Mouse (Mus musculus): ENCODE data around the gene Aldh1l1.

The Aldh1l1 gene

DNA sequence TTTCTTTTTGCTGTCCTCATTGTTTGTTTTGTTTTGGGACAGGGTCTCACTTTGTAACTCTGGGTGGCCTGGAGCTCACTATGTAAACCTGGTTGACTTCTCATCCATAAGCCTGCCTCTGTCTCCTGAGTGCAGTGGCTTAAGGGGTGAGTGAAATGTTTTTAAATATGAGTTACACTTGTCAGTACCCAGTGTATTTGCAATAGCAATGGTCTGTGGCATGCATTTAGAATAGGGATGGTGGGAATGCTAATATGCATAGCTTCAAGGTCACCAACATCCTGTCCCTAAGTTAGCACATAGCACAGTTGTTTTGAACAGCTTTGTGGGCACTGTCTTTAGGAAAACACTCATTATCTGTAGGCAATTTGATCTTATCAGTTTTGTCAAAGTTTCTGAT lies 21.2 kb downstream of the Aldh1l1 start:
- no peak for DNase-seq (ENCODE audit: low read depth, low spot score)

DNA sequence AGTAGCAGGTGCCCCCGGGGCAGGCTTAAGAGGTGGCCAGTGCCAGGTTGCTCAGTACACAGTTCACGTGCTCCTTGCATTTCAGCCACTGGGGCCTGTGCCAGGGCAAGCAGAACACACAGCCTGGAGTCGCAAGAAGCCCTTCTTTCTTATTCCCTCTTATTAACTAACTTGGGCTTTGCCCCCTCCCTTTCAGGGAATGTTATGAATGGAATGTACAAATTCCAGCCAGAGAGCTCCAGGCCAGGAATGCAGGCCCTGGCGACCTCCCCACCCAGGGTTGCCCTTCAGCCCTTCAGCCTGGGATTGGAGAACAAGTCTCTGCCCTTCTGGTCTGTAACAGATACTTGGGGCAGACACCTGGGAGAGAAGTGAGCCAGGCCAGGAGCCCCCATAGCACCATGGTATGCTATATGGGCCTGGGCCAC lies 22.0 kb downstream of the Aldh1l1 start:
- no peak for DNase-seq (ENCODE audit: low read depth, low spot score)

DNA sequence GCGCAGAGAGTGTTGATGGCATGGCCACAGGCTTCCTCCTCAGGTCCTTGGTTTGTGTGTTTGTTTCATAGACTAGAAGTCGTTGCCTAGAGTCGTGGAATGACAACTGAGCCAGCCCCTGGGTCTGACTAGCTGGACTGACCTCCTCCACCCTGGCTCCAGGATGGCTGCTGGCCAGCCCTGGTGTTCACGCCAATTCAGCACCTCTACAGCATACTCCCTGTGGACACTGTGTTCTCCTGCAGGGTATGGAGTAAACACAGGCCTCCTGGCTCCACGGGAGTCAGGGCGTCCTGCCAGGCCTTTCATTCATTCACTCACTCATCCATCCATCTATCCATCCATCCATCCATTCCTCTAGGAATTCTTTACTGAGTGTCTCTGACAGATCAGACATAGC lies 22.9 kb downstream of the Aldh1l1 start:
- DNase-seq (ENCODE audit: low read depth, low spot score) = no peak

DNA sequence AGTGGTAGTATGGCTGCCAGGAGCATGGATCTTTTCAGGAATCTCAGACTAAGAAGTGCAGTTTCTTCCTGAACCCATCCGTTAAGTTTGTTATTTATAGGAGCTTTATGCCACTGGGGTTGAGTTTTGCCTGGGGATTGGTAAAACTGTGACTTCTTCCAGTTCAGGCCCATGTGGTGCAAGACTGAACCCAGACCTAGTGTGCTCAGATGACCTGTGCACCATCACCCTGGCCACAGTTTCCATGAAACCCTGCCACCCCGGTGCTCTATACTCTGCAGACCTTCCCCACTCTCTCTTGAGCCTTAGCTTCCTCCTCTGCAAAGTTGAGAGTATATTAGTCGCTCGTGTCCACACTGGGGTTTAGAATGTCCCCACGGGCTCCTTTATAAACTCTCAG lies 26.2 kb downstream of the Aldh1l1 start:
- DNase-seq (ENCODE audit: low read depth, low spot score) = no peak

DNA sequence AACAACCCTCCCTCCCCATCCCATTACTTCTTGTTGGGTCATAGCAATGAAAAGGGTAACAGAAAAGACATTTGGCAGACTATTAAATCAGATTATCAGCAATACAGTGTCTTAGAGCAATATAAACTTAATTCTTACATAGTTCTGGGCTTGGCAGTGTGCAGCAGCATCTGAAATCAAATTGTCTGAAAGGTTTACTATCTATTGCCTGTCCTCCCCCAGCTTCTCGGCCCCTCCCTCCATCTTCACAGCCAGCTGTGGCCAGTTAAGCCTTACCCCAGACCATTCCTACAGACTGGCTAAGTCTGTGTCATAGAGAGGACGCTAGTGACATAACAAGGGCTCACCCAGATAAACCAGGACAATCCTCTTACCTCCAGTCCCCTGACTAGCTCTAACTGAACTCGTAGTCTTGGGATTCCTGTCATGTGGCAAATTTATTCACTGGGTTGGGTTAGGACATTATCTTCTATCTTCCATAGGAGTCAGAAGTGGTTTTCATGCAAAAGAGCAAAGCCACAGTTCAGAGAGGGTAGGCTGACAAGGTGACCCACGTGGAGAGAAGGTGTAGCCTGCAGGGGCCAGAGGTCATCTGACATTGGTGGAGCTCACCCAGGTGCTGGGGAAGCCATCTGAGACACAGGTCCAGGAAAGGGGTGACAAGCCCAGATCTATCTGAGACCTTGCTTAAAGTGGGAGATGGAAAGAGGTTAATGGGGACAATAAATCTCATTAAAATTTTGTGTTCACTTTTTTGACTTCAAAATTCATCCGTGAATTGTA lies 27.0 kb downstream of the Aldh1l1 start:
- no peak for DNase-seq (ENCODE audit: low read depth, low spot score)

DNA sequence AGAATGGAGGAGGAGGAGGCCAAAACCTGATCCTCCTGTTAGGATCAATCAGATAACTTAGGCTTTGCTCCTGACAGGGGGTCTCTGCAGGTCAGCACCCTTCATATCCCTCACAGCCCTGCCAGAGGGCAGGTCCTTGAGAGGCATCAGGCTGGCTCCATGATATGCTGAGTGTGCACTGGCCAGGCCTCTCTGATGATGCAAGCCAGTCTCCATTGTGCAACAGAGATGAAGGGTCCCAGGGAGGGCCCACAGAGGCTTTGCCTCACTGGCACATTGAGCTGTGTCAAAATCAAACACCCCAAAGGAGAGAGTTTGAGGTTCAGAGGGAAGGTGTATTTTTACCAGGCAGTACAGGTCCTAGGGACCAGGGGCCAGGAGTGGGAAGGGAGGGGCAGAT lies 28.1 kb downstream of the Aldh1l1 start:
- no peak for DNase-seq (ENCODE audit: low read depth, low spot score)

DNA sequence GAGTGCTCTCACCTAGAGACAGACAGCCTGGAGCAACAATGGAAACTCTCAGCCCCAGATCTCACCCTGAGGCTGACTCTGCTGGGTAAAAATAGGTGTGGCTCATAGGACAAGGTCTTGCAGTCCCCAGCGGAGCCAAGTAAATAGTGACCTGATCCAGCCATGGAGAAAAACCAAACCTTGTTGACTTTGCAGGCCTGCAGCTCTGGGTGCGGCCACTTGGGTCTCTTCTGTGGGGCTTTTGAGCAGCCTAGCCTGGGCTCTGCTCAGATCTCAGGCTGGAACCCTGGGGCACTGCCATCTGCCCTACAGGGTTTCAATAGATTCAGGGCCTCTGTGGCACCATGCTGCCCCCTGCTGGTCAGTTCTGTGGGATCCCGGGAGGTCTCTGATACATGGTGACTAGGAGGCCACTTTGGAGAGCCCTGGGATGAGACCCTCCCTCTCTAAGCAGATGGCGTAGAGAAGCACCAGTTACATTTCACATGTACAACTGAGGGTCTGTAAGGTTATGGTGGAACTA lies 28.7 kb downstream of the Aldh1l1 start:
- peak; percentile 26 for DNase-seq (ENCODE audit: low read depth, low spot score)

DNA sequence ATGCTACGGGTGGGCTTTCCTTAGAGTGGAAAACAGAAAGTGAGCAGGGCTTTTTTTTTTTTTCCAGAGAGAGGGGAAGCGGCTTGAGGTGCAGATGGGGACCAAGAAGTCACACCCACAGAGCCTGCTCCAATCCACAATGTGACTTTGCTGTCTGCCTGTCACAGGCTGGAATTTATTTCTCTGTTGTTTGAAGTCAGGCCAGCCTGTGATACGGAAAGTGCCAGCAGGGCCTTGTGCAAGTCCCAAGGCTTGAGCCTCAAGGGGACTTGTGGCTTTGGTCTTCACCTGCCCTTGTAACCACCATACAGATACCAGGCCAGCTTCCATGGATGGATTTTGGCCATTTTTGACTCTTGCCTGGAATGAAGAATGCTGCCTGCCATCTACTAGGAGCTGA lies 32.7 kb downstream of the Aldh1l1 start:
- no peak for DNase-seq (ENCODE audit: low read depth, low spot score)

DNA sequence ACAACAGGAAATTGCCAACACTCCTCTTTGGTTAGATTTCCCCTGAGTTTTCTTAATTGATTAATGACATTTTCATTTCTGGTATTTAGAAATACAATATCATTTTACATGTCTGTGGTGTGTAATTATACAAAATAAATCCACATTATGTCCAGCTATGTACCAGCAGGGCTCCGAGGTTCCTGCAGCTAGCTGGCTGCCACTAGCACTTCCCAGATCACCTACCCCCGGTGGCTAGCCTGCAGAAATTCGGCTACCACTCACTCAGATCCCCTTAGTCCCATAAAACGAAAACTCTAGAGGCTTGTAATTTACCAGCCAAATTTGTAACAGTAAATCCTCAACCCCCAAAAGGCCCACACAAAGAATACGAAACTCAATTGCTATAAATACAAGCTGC lies 33.1 kb downstream of the Aldh1l1 start:
- DNase-seq (ENCODE audit: low read depth, low spot score) = no peak

DNA sequence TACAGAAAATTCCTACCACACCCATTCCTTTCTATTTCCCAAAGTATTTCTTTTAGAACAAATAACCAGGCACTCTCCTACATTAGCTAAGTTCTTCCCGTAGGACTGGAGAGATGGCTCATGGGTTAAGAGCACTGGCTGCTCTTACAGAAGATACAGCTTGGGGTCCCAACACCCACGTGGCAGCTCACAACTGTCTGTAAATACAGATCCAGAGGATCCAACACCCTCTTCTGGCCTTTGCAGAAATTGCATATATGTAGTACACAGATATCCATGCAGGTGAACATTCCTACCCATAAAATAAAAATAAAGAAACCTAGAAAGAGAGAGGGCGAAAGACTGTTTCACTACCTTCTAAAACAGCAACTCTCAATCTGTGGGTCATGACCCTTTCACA lies 40.2 kb downstream of the Aldh1l1 start:
- no peak for DNase-seq (ENCODE audit: low read depth, low spot score)

DNA sequence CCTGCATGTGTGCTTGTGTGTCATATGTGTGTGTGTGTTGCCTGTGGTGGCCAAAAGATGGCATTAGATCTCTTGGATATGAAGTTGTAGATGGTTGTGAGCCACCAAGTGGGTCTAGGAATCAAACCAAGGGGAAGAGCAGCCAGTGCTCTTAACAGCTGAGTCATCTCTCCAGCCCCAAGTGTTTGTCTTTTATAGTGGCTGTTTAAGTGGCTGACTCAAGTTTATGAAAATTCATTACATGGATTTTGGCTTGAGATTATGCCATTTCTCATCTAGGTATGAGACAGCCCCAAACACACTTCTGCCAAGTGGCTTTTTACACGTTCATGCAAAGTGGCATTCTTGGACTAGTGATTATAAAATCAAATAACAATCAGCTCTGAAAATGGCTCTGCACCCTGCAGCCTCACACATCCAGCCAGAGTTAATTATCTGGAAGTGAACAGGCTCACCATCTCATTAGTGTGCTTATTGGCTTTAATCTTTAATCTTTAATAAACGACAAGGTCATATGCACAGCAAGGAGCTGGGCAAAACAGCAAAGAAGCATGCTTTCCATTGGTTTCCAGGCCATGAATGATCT lies 43.3 kb downstream of the Aldh1l1 start:
- DNase-seq (ENCODE audit: low read depth, low spot score) = no peak

DNA sequence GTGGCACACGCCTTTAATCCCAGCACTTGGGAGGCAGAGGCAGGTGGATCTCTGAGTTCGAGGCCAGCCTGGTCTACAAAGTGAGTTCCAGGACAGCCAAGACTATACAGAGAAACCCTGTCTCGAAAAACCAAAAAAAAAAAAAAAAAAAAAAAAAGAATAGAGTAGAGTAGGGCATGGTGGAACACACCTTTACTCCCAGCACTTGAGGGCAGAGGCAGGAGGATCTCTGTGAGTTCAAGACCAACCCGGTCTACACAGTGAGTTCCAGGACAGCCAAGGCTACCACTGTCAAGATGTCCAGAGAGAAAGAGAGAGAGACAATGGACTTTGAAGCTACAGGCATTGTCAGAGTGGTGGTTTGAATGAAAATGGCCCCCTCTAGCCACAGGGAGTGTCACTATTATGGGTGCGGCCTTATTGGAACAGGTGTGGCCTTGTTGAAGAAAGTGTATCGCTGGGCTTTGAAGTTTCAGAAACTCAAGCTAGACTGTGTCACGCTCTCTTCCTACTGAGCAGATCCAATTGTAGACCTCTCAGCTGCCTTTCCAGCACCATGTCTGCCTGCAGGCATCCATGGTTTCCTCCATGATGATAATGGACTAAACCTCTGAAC lies 46.5 kb downstream of the Aldh1l1 start:
- no peak for DNase-seq (ENCODE audit: low read depth, low spot score)

DNA sequence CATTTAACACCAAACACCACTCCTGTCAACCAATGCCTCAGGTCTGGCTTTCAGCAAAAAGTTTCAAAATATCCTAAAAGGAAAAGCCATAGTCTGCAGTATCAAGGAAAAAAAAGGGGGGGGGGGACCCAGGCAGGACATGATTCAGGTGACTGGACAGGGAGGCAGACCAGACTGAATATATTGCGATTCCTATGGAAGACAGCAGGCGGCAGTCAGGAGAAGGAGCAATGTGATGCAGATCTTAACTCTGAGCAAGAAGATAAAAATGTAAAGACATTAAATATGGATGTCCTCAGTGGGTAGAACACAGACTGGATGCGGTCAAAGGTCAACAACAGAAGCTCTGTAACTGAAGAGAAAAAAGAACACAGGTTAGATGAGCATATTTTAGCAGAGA lies 47.3 kb downstream of the Aldh1l1 start:
- no peak for DNase-seq (ENCODE audit: low read depth, low spot score)

DNA sequence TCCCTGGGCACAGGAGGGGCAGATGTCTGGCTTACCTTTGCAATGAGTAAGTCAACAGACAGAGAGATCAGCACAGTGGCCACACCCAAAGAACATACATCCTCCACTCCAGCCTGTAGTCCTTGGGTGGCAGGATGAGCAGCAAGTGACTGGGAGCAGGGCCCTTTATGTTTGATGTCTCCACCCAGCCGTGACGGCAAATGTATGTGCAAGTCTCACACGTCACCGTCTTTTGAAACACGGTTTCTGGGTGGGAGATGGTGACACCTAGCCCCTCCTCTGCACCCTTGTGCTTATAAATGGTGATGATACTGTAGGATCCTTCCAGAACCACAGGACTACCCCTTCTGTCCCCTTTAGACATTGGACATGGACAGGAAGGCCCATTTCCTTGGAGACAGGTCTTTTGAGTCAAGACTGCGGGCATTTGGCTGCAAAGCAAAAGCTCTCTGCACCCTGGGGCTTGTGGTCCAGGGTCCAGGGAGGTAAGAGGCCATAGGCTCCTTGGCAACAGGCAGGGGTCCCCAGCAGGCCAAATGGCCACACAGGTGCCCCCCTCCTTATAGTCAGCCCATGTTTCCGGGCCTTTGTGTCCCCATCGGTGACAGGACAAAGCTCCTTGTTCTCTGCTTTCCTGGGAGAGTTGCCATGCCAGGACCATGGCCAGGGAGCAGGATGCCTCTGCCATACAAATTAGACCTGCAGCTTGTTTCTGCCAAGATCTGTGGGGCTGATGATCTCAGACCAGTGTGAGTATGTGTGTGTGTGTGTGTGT lies 48.7 kb downstream of the Aldh1l1 start:
- no peak for DNase-seq (ENCODE audit: low read depth, low spot score)

DNA sequence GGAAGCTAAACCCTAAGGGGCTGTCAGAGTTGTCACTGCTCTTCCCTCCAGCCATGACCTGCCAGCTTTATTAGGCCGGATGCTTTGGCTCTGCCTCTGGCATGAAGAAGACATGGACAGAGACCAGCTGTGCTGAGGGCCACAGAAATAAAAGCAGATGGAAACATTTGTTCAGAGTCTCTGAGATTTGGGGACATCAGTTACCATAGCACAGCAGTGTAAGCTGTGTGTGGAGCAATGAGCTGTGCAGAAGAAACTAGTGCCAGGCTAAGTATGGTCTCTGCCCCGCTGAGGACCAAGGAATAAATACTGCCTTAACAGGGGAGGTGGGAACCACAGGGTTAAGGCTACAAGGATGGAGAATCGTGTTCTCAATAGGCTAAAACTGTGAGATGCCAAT lies 50.6 kb downstream of the Aldh1l1 start:
- DNase-seq (ENCODE audit: low read depth, low spot score) = no peak

DNA sequence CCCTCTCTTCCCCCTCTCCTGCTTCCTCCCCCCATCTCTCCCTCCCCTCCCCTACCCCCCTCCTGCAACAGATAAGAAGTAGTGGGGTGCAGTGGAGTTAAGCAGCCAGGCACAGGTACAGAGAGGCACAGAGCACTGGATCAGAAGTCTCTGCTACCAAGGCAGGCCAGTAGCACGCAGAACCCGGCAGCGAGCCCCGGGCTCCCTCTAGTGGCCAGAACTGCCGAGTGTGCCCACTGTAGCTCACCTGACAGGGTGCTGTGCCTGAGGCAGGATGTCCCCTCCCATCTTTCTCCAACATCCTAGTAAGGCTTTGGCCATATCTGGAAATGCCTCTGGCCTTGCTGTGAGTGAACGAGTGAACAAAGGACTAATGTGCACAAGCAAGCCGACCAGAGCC lies 51.7 kb downstream of the Aldh1l1 start:
- DNase-seq (ENCODE audit: low read depth, low spot score) = peak; percentile 34

DNA sequence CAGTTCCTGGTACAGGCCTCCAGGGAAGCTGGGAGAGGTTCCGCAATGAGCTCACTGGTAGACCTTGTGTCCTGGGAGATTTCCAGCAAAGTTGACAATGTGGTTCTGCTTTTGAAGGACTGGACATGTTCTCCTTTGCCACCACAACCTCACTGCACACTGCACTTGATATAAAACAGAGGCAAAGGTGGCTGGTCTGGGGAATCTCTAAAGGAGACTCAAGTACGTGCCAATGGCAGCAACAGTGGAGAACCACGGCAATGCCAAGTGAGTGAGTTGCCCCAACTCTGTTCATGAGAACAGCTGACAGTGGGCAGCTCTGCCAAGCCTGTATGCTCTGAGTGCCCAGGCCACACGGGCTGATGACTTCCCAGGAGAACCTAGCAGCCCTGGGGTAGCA lies 53.0 kb downstream of the Aldh1l1 start:
- no peak for DNase-seq (ENCODE audit: low read depth, low spot score)

DNA sequence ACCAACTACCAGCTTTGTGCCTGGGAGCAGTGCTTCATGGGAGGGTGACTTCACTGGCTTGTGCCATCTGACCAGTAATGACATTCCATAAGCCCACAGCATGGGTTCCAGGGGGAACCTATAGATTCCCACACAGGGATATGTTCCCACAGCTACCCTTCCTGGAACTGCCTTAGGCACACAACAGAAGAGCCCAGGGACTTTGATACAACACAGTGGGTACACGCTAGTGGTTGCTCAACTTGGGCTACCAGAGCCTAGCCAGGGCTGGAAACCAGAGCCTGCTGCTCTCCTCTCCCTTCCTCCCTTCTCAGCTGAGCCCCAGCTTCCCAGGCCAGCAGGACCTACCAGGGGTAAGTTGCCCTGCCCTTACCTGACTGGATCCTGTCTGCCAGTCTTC lies 54.3 kb downstream of the Aldh1l1 start:
- no peak for DNase-seq (ENCODE audit: low read depth, low spot score)

DNA sequence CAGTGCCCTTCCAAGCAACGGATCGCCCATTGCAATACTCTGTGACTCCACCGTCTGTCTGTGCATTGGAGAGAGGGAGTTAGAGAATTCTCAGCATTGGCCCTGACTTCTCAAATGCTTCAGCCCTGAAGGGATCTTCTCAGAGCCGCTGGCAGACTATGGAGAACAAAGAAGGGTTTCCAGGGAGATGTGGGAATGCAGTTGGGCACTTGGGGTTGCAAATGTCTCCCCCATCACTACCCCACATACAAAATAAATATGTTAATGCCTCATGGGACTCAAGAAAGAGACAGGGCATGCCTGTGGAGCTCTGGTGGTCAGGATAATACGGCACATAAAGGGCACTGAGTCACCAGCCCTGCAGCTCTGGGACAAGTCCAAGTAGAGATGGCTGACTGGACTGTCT lies 55.1 kb downstream of the Aldh1l1 start:
- no peak for DNase-seq (ENCODE audit: low read depth, low spot score)

DNA sequence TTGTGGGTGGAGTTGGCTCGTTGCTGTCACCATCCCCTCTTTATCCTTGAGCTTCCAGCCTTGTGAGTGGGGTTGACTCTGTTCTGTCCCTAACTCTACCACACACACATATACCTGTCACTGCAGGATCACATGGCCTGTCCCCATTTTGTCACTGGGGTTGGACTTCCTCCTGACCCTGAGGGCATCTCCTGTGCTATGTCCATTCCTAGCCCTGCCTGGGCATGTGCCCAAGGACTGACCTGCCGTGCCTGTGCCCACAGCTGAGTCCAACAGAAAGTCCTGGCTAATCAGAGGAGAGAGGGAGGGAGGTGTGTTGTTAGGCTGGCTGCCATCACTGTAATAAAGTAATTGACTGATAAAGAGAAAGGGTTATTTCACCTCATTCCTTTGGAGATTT lies 58.2 kb downstream of the Aldh1l1 start:
- DNase-seq (ENCODE audit: low read depth, low spot score) = no peak

DNA sequence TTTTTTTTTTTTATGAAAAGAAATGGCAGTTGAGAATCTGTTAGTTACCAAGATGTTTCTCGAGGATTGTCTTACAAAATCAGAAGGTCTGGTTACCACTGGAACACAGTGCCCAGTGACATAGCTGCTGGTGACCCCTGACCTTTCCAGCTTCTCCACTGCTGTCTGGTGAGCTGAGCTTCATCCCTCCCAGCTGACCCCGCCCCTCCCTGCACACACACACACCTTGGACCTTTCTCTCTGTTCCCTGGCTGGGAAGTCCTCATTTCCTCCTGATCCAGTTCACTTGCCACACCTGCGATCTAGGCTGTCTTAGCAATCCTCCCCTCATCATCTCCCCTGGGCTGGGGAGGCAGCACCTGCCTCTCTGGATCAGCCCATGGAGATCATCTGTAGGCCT lies 60.0 kb downstream of the Aldh1l1 start:
- DNase-seq (ENCODE audit: low read depth, low spot score) = no peak

DNA sequence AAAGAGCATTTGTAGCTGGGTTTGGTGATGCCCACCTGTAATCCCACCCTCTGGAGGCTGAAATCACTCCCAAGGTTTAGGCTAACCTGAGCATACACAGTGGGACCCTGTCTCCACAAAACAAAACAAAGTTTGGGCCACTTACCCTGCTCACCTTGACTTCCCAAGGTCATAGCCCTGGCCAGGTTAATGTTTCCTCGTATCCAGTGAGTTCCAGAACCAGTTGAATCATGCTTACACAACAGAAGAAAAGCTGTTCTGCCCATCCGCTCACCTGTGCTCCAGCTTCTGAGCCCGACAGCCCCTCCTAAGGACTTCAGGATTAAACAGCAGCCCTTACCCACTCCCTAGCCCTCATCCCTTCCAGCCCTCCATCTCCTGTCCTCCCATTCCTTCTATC lies 60.8 kb downstream of the Aldh1l1 start:
- no peak for DNase-seq (ENCODE audit: low read depth, low spot score)
